Mouse (Mus musculus): ENCODE results near the gene Tnnt3. TPM values are rescaled to one million over a fixed set of nuclear protein-coding genes. Genes with fewer than 3 reads are reported as not detected.

Tnnt3 gene
- total RNA-seq, 2 experiments from 2014 or later = 2.0 TPM; not detected in 1

GRCm38 (mm10) chr7:142555366-142556088 lies 56.9 kb downstream of the Tnnt3 start:
- no peak for DNase-seq (ENCODE audit: low spot score)
- intact Hi-C loops (cut with DNase I) = no loop called here

GRCm38 (mm10) chr7:142556089-142556476 lies 57.4 kb downstream of the Tnnt3 start:
- DNase-seq (ENCODE audit: low spot score) = no peak
- intact Hi-C loops (cut with DNase I) = no loop called here

DNA sequence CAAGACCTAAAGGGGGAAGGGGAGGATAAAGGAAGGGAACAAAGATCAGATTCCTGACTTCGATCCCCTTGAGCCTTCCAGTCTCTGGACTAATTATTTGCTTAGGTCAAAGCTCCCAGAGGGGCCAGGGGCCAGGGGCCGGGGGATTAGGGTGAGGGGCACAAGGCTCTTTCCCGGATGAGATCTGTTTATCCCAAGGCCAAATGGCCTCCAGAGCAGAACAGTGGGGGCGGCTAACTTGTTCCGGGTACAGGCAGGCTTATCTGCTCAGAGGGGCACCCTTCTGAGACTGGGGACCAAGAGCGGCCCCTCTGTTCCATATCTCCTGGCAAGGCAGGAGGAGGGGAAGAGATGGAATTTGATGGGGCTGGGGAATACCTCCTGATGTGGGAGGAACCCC lies 59.1 kb downstream of the Tnnt3 start:
- no peak for DNase-seq (ENCODE audit: low spot score)
- intact Hi-C loops (cut with DNase I) = no loop called here

DNA sequence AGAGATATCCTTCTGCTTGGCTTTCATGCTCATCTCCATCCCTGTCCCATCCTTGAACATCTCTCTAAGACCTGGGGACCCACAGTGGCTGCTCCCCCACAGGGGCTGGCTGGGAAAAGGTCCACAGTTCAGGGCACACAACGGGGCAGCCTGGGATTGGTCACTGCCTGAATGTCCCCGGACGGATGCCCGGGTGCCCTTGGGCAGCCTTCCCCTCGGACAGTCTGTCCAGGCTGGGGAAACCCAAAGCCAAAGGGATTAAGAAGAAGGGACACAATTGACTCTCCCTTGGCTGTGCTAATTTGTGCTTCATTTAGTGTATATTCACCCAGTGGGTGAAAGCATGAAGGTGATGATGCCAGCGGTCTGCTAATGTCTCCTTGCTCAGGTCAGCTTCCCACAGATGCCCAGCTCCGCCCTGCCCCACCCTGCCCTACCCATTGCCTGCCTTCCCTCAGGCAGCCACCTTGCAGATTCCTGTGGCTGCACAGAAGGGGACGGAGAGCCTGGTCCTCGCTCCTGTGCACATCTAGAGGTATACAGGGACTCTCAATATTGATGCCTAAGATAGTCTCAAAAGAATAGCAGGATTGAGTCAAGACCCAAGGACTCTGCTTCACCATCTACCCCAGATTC lies 60.0 kb downstream of the Tnnt3 start:
- intact Hi-C loops (cut with DNase I) = no loop called here
- no peak for DNase-seq (ENCODE audit: low spot score)

GRCm38 (mm10) chr7:142559651-142560175 lies 61.1 kb downstream of the Tnnt3 start:
- intact Hi-C loops (cut with DNase I) = no loop called here
- no peak for DNase-seq (ENCODE audit: low spot score)

DNA sequence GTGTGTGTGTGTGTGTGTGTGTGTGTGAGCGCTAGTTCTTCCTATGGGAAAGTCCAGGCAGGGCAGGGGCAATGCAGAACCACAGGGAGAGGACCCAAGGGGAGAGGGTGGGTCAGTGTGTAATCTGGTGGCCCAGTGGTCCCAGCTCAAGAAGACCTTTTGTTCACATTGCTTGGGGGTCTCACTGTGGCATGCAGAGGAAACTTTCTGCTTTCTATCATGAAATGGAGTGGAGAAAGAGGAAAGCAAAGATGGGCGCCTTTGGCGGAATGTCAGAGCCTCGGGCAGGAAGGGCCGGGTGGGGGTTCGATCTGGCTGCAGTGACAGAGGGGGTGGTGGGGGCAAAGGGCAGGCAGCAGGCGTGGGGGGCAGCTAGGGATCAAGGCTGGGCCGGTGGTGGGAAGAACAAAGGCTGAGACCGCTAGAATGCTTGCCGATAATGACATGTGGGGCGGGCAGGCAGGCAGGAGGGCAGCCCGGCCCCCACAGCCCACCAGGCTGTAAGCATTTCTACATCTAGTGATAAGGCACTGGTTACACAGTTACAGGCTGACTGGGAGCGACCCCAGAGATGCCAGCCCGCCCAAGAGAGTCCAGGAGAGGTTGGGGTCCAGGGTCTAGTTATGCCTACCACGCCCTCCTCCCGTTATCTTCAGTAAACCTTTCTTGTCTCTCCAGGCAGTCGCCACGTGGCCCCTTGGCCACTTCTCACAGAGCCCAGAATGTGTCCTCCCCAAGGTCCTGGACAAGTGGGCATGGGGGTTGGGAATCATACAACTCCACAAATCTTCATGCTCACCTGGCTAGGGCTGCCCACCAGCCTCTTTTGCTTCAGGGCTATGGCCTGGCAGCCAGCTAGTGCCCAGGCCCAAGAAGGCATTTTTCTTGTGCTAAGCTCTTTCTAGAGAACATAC lies 62.6 kb downstream of the Tnnt3 start:
- intact Hi-C loops (cut with DNase I) = no loop called here
- no peak for DNase-seq (ENCODE audit: low spot score)

GRCm38 (mm10) chr7:142561856-142562404 lies 63.3 kb downstream of the Tnnt3 start:
- intact Hi-C loops (cut with DNase I) = no loop called here
- DNase-seq (ENCODE audit: low spot score) = no peak

- no peak for DNase-seq (ENCODE audit: low spot score)
- intact Hi-C loops (cut with DNase I) = no loop called here
Measured at GRCm38 (mm10) chr7:142563168-142563567, 64.5 kb downstream of the Tnnt3 start.

GRCm38 (mm10) chr7:142564955-142565643 lies 66.5 kb downstream of the Tnnt3 start:
- intact Hi-C loops (cut with DNase I) = no loop called here
- no peak for DNase-seq (ENCODE audit: low spot score)

Other genes with a start within 250 kb of the Tnnt3 start
- gene Gm2431, start 240.5 kb upstream of the Tnnt3 start, total RNA-seq (2021) = not detected
- gene Gm4559, start 224.5 kb upstream of the Tnnt3 start, total RNA-seq (2021) = not detected
- not detected for gene Krtap5-1, start 201.7 kb upstream of the Tnnt3 start, total RNA-seq (2021)
- not detected for gene Krtap5-4, start 195.3 kb upstream of the Tnnt3 start, total RNA-seq (2021)
- 1 to 10 TPM; 1.8 to 2.0 TPM for gene Ifitm10, start 125.1 kb upstream of the Tnnt3 start, total RNA-seq (2021)
- 1 to 10 TPM; 3.0 to 4.1 TPM for gene Gm49369, start 116.2 kb upstream of the Tnnt3 start, total RNA-seq (2021)
- 100 to 1,000 TPM; 692 to 727 TPM for gene Ctsd, start 110.8 kb upstream of the Tnnt3 start, total RNA-seq (2021)
- not detected for gene Syt8, start 64.0 kb upstream of the Tnnt3 start, total RNA-seq (2021)
- 1 to 10 TPM; 4.4 to 7.1 TPM for gene Tnni2, start 57.0 kb upstream of the Tnnt3 start, total RNA-seq (2021)
- gene Lsp1, start 38.0 kb upstream of the Tnnt3 start, total RNA-seq (2021) = 10 to 100 TPM; 43.7 to 48.1 TPM
- gene Mrpl23, start 33.9 kb downstream of the Tnnt3 start, total RNA-seq (2021) = 10 to 100 TPM; 16.1 to 39.0 TPM
- gene Igf2, start 168.0 kb downstream of the Tnnt3 start, total RNA-seq (2021) = 100 to 1,000 TPM; 131 to 156 TPM
- gene Gm49394, start 171.1 kb downstream of the Tnnt3 start, total RNA-seq (2021) = not detected
- not detected for gene Ins2, start 244.5 kb downstream of the Tnnt3 start, total RNA-seq (2021)

All from heart, postnatal 25 days (tissue).